Mouse (Mus musculus): ENCODE data around the gene Micu1. TPM values are rescaled to one million over a fixed set of nuclear protein-coding genes. Genes with fewer than 3 reads are reported as not detected.

The Micu1 gene
- polyA plus RNA-seq, 1 experiment = 76.8 TPM

GRCm38 (mm10) chr10:59848079-59848877 lies 146.0 kb downstream of the Micu1 start:
- no peak for TF ChIP-seq POLR2A (IDR thresholded peaks at IDR 0.05; ENCODE audit: borderline replicate concordance, extremely low read depth, low read depth, low read length)
- TF ChIP-seq CTCF (IDR thresholded peaks at IDR 0.05; ENCODE audit: insufficient read depth, low read length) = no peak
- 83% methylated on average over 11 of the region's 11 CpGs for WGBS
- Histone ChIP-seq H3K4me1 (ENCODE audit: control insufficient read depth, insufficient read depth, low read length) (no peaks in the 10 kb centered on the region), H3K4me3 (replicated peaks; ENCODE audit: extremely low read depth, low read depth, low read length) (no peak overlapping the region)
- no peak for DNase-seq

GRCm38 (mm10) chr10:59848953-59849352 lies 146.7 kb downstream of the Micu1 start:
- H3K4me3 ChIP-seq (replicated peaks; ENCODE audit: extremely low read depth, low read depth, low read length) = no peak overlapping the region
- no peak for DNase-seq
- no peak for TF ChIP-seq POLR2A (IDR thresholded peaks at IDR 0.05; ENCODE audit: borderline replicate concordance, extremely low read depth, low read depth, low read length)
- TF ChIP-seq CTCF (IDR thresholded peaks at IDR 0.05; ENCODE audit: insufficient read depth, low read length) = no peak
- 78% methylated on average over 9 of the region's 9 CpGs for WGBS
- no peaks in the 10 kb centered on the region for H3K4me1 ChIP-seq (ENCODE audit: control insufficient read depth, insufficient read depth, low read length)

DNA sequence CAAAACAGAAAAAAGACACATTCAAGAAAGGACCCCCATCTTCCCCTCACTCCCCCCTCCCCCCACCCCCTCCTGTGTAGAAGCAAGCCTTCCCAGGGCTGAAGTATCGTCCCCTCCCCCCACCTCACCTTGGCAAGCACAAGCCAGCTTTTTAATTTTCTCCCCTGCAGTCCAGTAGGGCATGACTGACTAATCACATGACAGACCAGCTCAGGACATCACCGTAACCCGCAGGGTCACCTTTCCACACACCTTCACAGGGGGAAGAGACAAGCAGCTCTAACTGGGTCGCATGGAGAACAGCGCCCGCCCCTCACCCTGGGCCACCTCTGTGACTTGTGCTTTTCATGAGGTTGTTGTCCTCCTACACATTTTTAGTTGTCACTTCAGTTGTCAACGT lies 147.1 kb downstream of the Micu1 start:
- no peaks in the 10 kb centered on the region for H3K4me1 ChIP-seq (ENCODE audit: control insufficient read depth, insufficient read depth, low read length)
- DNase-seq = no peak
- 92% methylated on average over 7 of the region's 7 CpGs for WGBS

GRCm38 (mm10) chr10:59857157-59857556 lies 154.9 kb downstream of the Micu1 start:
- no peak for DNase-seq
- 54% methylated on average over 5 of the region's 5 CpGs for WGBS
- Histone ChIP-seq H3K4me3 (replicated peaks; ENCODE audit: extremely low read depth, low read depth, low read length) (no peak overlapping the region), H3K4me1 (ENCODE audit: control insufficient read depth, insufficient read depth, low read length) (no peaks in the 10 kb centered on the region)
- TF ChIP-seq POLR2A (IDR thresholded peaks at IDR 0.05; ENCODE audit: borderline replicate concordance, extremely low read depth, low read depth, low read length) = no peak
- no peak for TF ChIP-seq CTCF (IDR thresholded peaks at IDR 0.05; ENCODE audit: insufficient read depth, low read length)

More for the DNA sequence above, 147.1 kb downstream of the Micu1 start:
- H3K4me3 ChIP-seq (replicated peaks; ENCODE audit: extremely low read depth, low read depth, low read length) = no peak overlapping the region
- TF ChIP-seq POLR2A (IDR thresholded peaks at IDR 0.05; ENCODE audit: borderline replicate concordance, extremely low read depth, low read depth, low read length) = no peak
- TF ChIP-seq CTCF (IDR thresholded peaks at IDR 0.05; ENCODE audit: insufficient read depth, low read length) = no peak

- TF ChIP-seq CTCF (IDR thresholded peaks at IDR 0.05; ENCODE audit: insufficient read depth, low read length) (no peak), POLR2A (IDR thresholded peaks at IDR 0.05; ENCODE audit: borderline replicate concordance, extremely low read depth, low read depth, low read length) (no peak)
- WGBS = 38% methylated on average over 9 of the region's 9 CpGs
Measured at GRCm38 (mm10) chr10:59860684-59861083, 158.4 kb downstream of the Micu1 start.

DNA sequence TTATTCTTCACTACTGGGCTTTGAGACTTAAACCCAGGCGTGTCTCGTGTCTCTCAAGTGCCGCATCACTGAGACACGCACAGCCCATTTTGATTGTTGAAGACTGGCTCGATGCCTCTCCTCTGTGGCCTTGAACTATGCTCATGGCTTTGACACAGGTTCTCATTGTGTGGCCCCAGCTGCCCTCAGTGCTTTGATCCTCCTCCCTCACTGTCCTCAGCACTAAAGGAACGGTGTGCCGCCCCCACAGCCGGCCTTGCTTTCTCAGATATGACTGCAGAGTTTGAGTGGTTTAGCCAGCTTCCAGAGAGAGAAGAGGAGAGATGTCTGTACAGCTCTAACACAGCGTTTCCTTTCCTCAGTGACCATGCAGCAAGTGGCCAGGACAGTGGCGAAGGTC lies 158.9 kb downstream of the Micu1 start:
- 80% methylated on average over 10 of the region's 10 CpGs for WGBS
- DNase-seq = no peak
- TF ChIP-seq CTCF (IDR thresholded peaks at IDR 0.05; ENCODE audit: insufficient read depth, low read length) = no peak
- TF ChIP-seq POLR2A (IDR thresholded peaks at IDR 0.05; ENCODE audit: borderline replicate concordance, extremely low read depth, low read depth, low read length) = no peak
- Histone ChIP-seq H3K4me1 (ENCODE audit: control insufficient read depth, insufficient read depth, low read length) (peaks cover 2% of the 10 kb centered on the region; the same call in 1 of the 2 replicates), H3K4me3 (replicated peaks; ENCODE audit: extremely low read depth, low read depth, low read length) (no peak overlapping the region)

More at GRCm38 (mm10) chr10:59860684-59861083, 158.4 kb downstream of the Micu1 start:
- DNase-seq = no peak
- no peak overlapping the region for H3K4me3 ChIP-seq (replicated peaks; ENCODE audit: extremely low read depth, low read depth, low read length)
- peaks cover 2% of the 10 kb centered on the region; the same call in 1 of the 2 replicates for H3K4me1 ChIP-seq (ENCODE audit: control insufficient read depth, insufficient read depth, low read length)

- no peak for TF ChIP-seq CTCF (IDR thresholded peaks at IDR 0.05; ENCODE audit: insufficient read depth, low read length)
- no peak for TF ChIP-seq POLR2A (IDR thresholded peaks at IDR 0.05; ENCODE audit: borderline replicate concordance, extremely low read depth, low read depth, low read length)
- no peak for DNase-seq
Measured at GRCm38 (mm10) chr10:59862816-59863440, 160.7 kb downstream of the Micu1 start.

GRCm38 (mm10) chr10:59863620-59864019 lies 161.3 kb downstream of the Micu1 start:
- WGBS = 57% methylated on average over 4 of the region's 4 CpGs
- Histone ChIP-seq H3K4me3 (replicated peaks; ENCODE audit: extremely low read depth, low read depth, low read length) (no peak overlapping the region), H3K4me1 (ENCODE audit: control insufficient read depth, insufficient read depth, low read length) (peaks cover 2% of the 10 kb centered on the region; the same call in 1 of the 2 replicates)
- DNase-seq = no peak
- TF ChIP-seq CTCF (IDR thresholded peaks at IDR 0.05; ENCODE audit: insufficient read depth, low read length) (no peak), POLR2A (IDR thresholded peaks at IDR 0.05; ENCODE audit: borderline replicate concordance, extremely low read depth, low read depth, low read length) (no peak)

More at GRCm38 (mm10) chr10:59862816-59863440, 160.7 kb downstream of the Micu1 start:
- 92% methylated on average over 6 of the region's 6 CpGs for WGBS
- peaks cover 2% of the 10 kb centered on the region; the same call in 1 of the 2 replicates for H3K4me1 ChIP-seq (ENCODE audit: control insufficient read depth, insufficient read depth, low read length)
- no peak overlapping the region for H3K4me3 ChIP-seq (replicated peaks; ENCODE audit: extremely low read depth, low read depth, low read length)

DNA sequence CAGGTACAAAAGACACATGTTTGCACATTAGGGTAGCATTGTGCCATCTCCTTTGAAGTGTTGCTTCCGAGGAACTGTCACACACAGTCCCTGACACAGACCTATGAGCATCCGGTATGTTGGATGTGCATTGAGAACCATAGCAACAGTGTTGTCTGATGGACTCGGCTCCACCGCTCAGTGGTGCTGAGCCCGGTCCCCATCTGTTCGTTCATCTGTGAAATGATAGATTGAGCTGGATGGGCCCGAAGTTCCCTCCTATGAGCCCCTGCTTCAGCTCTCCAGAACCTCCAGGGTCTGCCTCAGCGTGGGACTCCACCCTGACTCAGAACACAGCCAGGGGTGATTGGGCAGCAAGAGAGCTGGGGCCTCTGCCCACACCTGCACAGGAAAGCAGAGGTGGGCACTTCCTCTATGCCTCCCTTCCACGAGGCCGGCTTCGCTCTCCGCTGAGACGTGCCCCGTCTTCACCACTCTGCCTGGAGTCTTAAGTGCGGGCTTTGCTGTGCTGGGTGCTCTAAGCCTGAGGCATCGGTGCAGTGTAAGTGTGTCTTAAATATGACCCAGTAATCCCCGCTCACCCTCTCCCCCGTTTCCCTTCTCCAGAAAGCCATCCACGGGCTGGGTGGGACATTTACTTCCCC lies 162.1 kb downstream of the Micu1 start:
- H3K4me1 ChIP-seq (ENCODE audit: control insufficient read depth, insufficient read depth, low read length) = peaks cover 2% of the 10 kb centered on the region; the same call in 1 of the 2 replicates
- no peak overlapping the region for H3K4me3 ChIP-seq (replicated peaks; ENCODE audit: extremely low read depth, low read depth, low read length)
- no peak for DNase-seq
- 79% methylated on average over 19 of the region's 19 CpGs for WGBS
- TF ChIP-seq POLR2A (IDR thresholded peaks at IDR 0.05; ENCODE audit: borderline replicate concordance, extremely low read depth, low read depth, low read length) (no peak), CTCF (IDR thresholded peaks at IDR 0.05; ENCODE audit: insufficient read depth, low read length) (no peak)
